Mouse (Mus musculus): ENCODE data around the gene Gtpbp10.

The Gtpbp10 gene

GRCm38 (mm10) chr5:5496393-5496792, 62.9 kb downstream of the Gtpbp10 start:
- no peak for DNase-seq (ENCODE audit: extremely low spot score)

- no peak for DNase-seq (ENCODE audit: extremely low spot score)
Measured at GRCm38 (mm10) chr5:5495042-5495441, 64.3 kb downstream of the Gtpbp10 start.

GRCm38 (mm10) chr5:5494269-5495005, 64.9 kb downstream of the Gtpbp10 start:
- DNase-seq (ENCODE audit: extremely low spot score) = peak; percentile 49

- no peak for DNase-seq (ENCODE audit: extremely low spot score)
Measured at GRCm38 (mm10) chr5:5492163-5492562, 67.2 kb downstream of the Gtpbp10 start.

All from embryo, embryonic 9.5 days (tissue).